ENCODE assay signal across 12 mouse cellular contexts in the genomic region with DNA sequence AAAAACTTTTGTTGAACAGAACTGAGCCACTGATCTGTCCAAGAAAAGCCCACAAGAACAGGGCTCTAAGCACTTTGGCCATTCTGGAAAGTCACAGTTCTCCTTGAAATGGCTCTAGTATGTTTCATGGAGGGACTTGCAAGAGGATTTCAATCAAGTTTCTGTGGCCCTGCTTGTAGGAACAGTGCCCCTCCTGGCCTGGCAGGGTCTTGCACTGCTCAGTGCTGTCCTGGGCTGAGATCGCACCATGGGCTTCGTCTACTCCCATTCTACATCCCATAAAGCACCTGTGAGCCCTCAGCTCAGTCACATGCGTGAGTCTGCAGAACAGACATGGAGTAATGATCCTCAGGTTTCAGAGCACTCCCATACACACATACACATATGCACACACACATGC.
A peak's percentile ranks its signal among the peaks of the same experiment; 100 is the strongest.
DNase-seq lines count a peak whose midpoint lies in the region; ATAC-seq and TF ChIP-seq lines count a peak whose summit lies in the region.
"Had no signal": no experiment of that assay in that cellular context is flagged by ENCODE, and none has a peak within 500 bp of the region (broad histone marks: within the 10 kb centered on the region; RNA-seq: fewer than 3 reads in every experiment).

No protein-coding gene starts in this region.

- no peak overlapping the region for H3K4me2 ChIP-seq in CH12.LX (ENCODE audit: insufficient read depth, low read depth, poor library complexity, severe bottlenecking)
- H3K4me2 ChIP-seq: limb, embryonic 13.5 days had no signal

- no peaks in the 10 kb centered on the region; the same call in 1 of the 2 replicates for H3K27me3 ChIP-seq in liver, adult 2 months (ENCODE audit: control insufficient read depth, insufficient read depth, low read length)
- no peaks in the 10 kb centered on the region for H3K27me3 ChIP-seq in CH12.LX (replicated peaks)
- no peaks in the 10 kb centered on the region for H3K27me3 ChIP-seq in cerebellum, adult 2 months (ENCODE audit: control insufficient read depth, insufficient read depth, low read length)
- H3K27me3 ChIP-seq: limb, embryonic 13.5 days had no signal

- no peaks in the 10 kb centered on the region for H3K36me3 ChIP-seq in liver, adult 2 months (ENCODE audit: control insufficient read depth, insufficient read depth, low read length)
- no peaks in the 10 kb centered on the region for H3K36me3 ChIP-seq in CH12.LX (replicated peaks in 1 of 2; ENCODE audit: control insufficient read depth in 1 of 2, insufficient read depth in 1 of 2, low read length in 1 of 2)

- no peak for TF ChIP-seq EP300 in CH12.LX (IDR thresholded peaks at IDR 0.05; ENCODE audit: low read length)

- no peaks in the 10 kb centered on the region for H3K79me2 ChIP-seq in liver, adult 2 months (ENCODE audit: control insufficient read depth, insufficient read depth, low read length)
- no peaks in the 10 kb centered on the region for H3K79me2 ChIP-seq in CH12.LX (replicated peaks; ENCODE audit: control insufficient read depth, extremely low read depth, insufficient read depth, poor library complexity, severe bottlenecking)

- no peak for DNase-seq in liver, adult 2 months (ENCODE audit: extremely low read depth, low read depth, low spot score)
- no peak for DNase-seq in liver
- peak; percentile 41 for DNase-seq in 416B (ENCODE audit: low read depth)
- peak; percentile 17 for DNase-seq in CH12.LX (ENCODE audit: extremely low read depth)
- DNase-seq in adrenal gland, postnatal 10 days: no peak
- DNase-seq in cerebellum, adult 2 months: no peak
- DNase-seq: adrenal gland, adult 8-10 months; kidney, postnatal 36 days had no signal

- WGBS in liver, adult 2 months: 94% methylated on average over 3 of the region's 3 CpGs
- WGBS in cerebellum, adult 2 months: 95% methylated on average over 3 of the region's 3 CpGs

- no peak overlapping the region for H3K27ac ChIP-seq in liver, adult 2 months (replicated peaks; ENCODE audit: insufficient read depth, low read depth, low read length)
- H3K27ac ChIP-seq in CH12.LX (ENCODE audit: insufficient read depth, low read depth): no peak overlapping the region
- no peak overlapping the region for H3K27ac ChIP-seq in cerebellum, adult 2 months (ENCODE audit: insufficient read depth, low read length)
- H3K27ac ChIP-seq: limb, embryonic 13.5 days; macrophage had no signal

- H3K9me3 ChIP-seq in CH12.LX (replicated peaks; ENCODE audit: low read length): peaks cover 2% of the 10 kb centered on the region

- TF ChIP-seq POLR2A in liver, adult 2 months (IDR thresholded peaks at IDR 0.05; ENCODE audit: extremely low read depth, insufficient read depth, low read length): no peak
- TF ChIP-seq POLR2A in CH12.LX (IDR thresholded peaks at IDR 0.05; ENCODE audit: low read depth, low read length): no peak
- TF ChIP-seq POLR2A in cerebellum, adult 2 months (IDR thresholded peaks at IDR 0.05; ENCODE audit: borderline replicate concordance, insufficient read depth, low read length): no peak

- TF ChIP-seq CTCF in liver, adult 2 months (IDR thresholded peaks at IDR 0.05; ENCODE audit: low read depth, low read length): peak; percentile 33
- peak; percentile 29 to 33; a peak in 3 of 4 replicates for TF ChIP-seq CTCF in CH12.LX (conservative IDR thresholded peaks at IDR 0.05 in 1 of 2, IDR thresholded peaks at IDR 0.05 in 1 of 2; ENCODE audit: low read depth in 2 of 2, low read length in 2 of 2)
- no peak for TF ChIP-seq CTCF in cerebellum, adult 2 months (IDR thresholded peaks at IDR 0.05; ENCODE audit: borderline replicate concordance, insufficient read depth, low read depth, low read length)

- no peak overlapping the region for H3K4me3 ChIP-seq in liver, adult 2 months (ENCODE audit: insufficient read depth, low read depth, low read length)
- H3K4me3 ChIP-seq in CH12.LX (replicated peaks in 1 of 3; ENCODE audit: low read depth in 2 of 3, low read length in 2 of 3, poor library complexity in 1 of 3): no peak overlapping the region
- H3K4me3 ChIP-seq in cerebellum, adult 2 months (replicated peaks; ENCODE audit: insufficient read depth, low read depth, low read length): no peak overlapping the region
- H3K4me3 ChIP-seq: limb, embryonic 13.5 days had no signal

- no peaks in the 10 kb centered on the region for H3K4me1 ChIP-seq in liver, adult 2 months (ENCODE audit: control insufficient read depth, insufficient read depth, low read length)
- peaks cover 0 to 9% of the 10 kb centered on the region in 2 experiments; a peak in 2 of 4 replicates for H3K4me1 ChIP-seq in CH12.LX (ENCODE audit: control insufficient read depth in 1 of 2, insufficient read depth in 2 of 2)
- H3K4me1 ChIP-seq in cerebellum, adult 2 months (ENCODE audit: control insufficient read depth, insufficient read depth, low read length): no peaks in the 10 kb centered on the region

- dilution Hi-C loops in CH12.LX (cut with MboI; ENCODE audit: extremely low pct_ligation_motif_present, extremely low pct_unique_long_range_greater_than_20kb, low sequenced_read_pairs): no loop called here

- H3K9ac ChIP-seq in liver, adult 2 months (ENCODE audit: low read depth, low read length): no peak overlapping the region
- no peak overlapping the region for H3K9ac ChIP-seq in CH12.LX (ENCODE audit: insufficient read depth, low read depth)
- H3K9ac ChIP-seq: limb, embryonic 13.5 days had no signal

- 0 out of 2 replicates have a peak, but pooled peaks have one; percentile 30 for ATAC-seq in common myeloid progenitor, adult 5-6 weeks (replicated peaks; ENCODE audit: low read depth, poor library complexity, severe bottlenecking)
- ATAC-seq: hindbrain, embryonic 16.5 days had no signal

- in situ Hi-C loops in CH12.LX (cut with MboI; ENCODE audit: low pct_ligation_motif_present, low pct_unique_long_range_greater_than_20kb, low sequenced_read_pairs): no loop called here

- no peak; the same call in none of the 2 replicates for TF ChIP-seq RAD21 in CH12.LX (IDR thresholded peaks at IDR 0.05; ENCODE audit: low read depth, low read length)

TF ChIP-seq in CH12.LX, 34 proteins besides CTCF, POLR2A, EP300 and RAD21:
- no peak for TF ChIP-seq GABPA (IDR thresholded peaks at IDR 0.05; ENCODE audit: insufficient replicate concordance, low read depth, low read length)
- TF ChIP-seq HCFC1 (IDR thresholded peaks at IDR 0.05; ENCODE audit: low read depth, low read length): no peak
- no peak for TF ChIP-seq ZKSCAN1 (IDR thresholded peaks at IDR 0.05; ENCODE audit: borderline replicate concordance, low read depth, low read length)
- no peak for TF ChIP-seq MYC (IDR thresholded peaks at IDR 0.05; ENCODE audit: low read depth, low read length)
- TF ChIP-seq CHD1 (IDR thresholded peaks at IDR 0.05; ENCODE audit: low read depth, low read length): no peak
- TF ChIP-seq PAX5 (IDR thresholded peaks at IDR 0.05; ENCODE audit: low read length): no peak
- no peak for TF ChIP-seq USF2 (conservative IDR thresholded peaks at IDR 0.05; ENCODE audit: low read depth, low read length)
- no peak for TF ChIP-seq USF1 (IDR thresholded peaks at IDR 0.05; ENCODE audit: low read depth, low read length)
- no peak for TF ChIP-seq ELF1 (IDR thresholded peaks at IDR 0.05; ENCODE audit: low read depth, low read length)
- no peak for TF ChIP-seq NRF1 (IDR thresholded peaks at IDR 0.05; ENCODE audit: low read depth, low read length)
- TF ChIP-seq TBP (conservative IDR thresholded peaks at IDR 0.05; ENCODE audit: low read depth, low read length): no peak
- TF ChIP-seq ZNF384 (IDR thresholded peaks at IDR 0.05; ENCODE audit: low read depth, low read length): no peak
- TF ChIP-seq ZC3H11A (IDR thresholded peaks at IDR 0.05; ENCODE audit: low read depth, low read length): no peak
- no peak for TF ChIP-seq MAFK (IDR thresholded peaks at IDR 0.05; ENCODE audit: insufficient replicate concordance, low read length)
- no peak for TF ChIP-seq E2F4 (IDR thresholded peaks at IDR 0.05; ENCODE audit: insufficient replicate concordance, low read depth, low read length)
- no peak for TF ChIP-seq RCOR1 (conservative IDR thresholded peaks at IDR 0.05; ENCODE audit: low read depth, low read length)
- TF ChIP-seq NELFE (IDR thresholded peaks at IDR 0.05; ENCODE audit: low read depth, low read length): no peak
- TF ChIP-seq MXI1 (IDR thresholded peaks at IDR 0.05; ENCODE audit: low read depth, low read length): no peak

Comparison
In these comparisons a context has a peak if more than half of its experiments do, and no peak if none do; other contexts are left out.
1. DNase-seq: peak in 416B (single experiment) and CH12.LX (single experiment); none in liver, adult 2 months (single experiment), liver (single experiment), adrenal gland, postnatal 10 days (single experiment) and cerebellum, adult 2 months (0 of 2).